Mouse (Mus musculus) hindbrain, embryonic 12.5 days (tissue): Measurements from ENCODE around the gene Cyth1. TPM values are rescaled to one million over a fixed set of nuclear protein-coding genes. Genes with fewer than 3 reads are reported as not detected.

ENCODE experiments used
- polyA plus RNA-seq: library from polyadenylated mRNA; unstranded; fragments of >200 nt; fragmentation: Nextera tagmentation; extraction: Ambion mirVana; gene quantifications from 2 replicates; pipeline ENCODE4 v1.2.1, GENCODE M21; 2016

The Cyth1 gene
- polyA plus RNA-seq, 1 experiment from 2014 or later = 29.0 TPM

Other genes starting within 250 kb of the Cyth1 start
- gene Dnah17, start 118.0 kb downstream of the Cyth1 start, polyA plus RNA-seq = 0.27 and 0.38 TPM in 2 replicates
- gene Usp36, start 41.7 kb upstream of the Cyth1 start, polyA plus RNA-seq = 17.1 and 19.9 TPM in 2 replicates
- gene Cep295nl, start 93.9 kb upstream of the Cyth1 start, polyA plus RNA-seq = 0.43 and 0.48 TPM in 2 replicates
- gene Timp2, start 107.1 kb upstream of the Cyth1 start, polyA plus RNA-seq = 66.2 and 68.3 TPM in 2 replicates
- 2.3 and 3.3 TPM in 2 replicates for gene Lgals3bp, start 153.5 kb upstream of the Cyth1 start, polyA plus RNA-seq
- gene Cant1, start 170.5 kb upstream of the Cyth1 start, polyA plus RNA-seq = 28.4 and 31.3 TPM in 2 replicates
- 3.0 and 4.4 TPM in 2 replicates for gene C1qtnf1, start 179.6 kb upstream of the Cyth1 start, polyA plus RNA-seq
- gene Engase, start 228.2 kb upstream of the Cyth1 start, polyA plus RNA-seq = 7.1 and 7.2 TPM in 2 replicates